Mouse (Mus musculus): ENCODE data around the gene Pak3.
A peak's percentile ranks its signal among the peaks of the same experiment; 100 is the strongest.

GRCm38 (mm10) chrX:143668242-143668641, 149.9 kb downstream of the Pak3 start:
- TF ChIP-seq CTCF (IDR thresholded peaks at IDR 0.05; ENCODE audit: low read depth), result peak; percentile 62
- no peak for TF ChIP-seq EP300 (IDR thresholded peaks at IDR 0.05; ENCODE audit: low read depth)
